18 mouse cellular contexts compared by ENCODE assay signal in genomic region chr12:15745752-15746151, GRCm38 (mm10).
DNase-seq lines count a peak whose midpoint lies in the region; ATAC-seq lines count a peak whose summit lies in the region.
"Had no signal": no experiment of that assay in that cellular context is flagged by ENCODE, and none has a peak within 500 bp of the region (broad histone marks: within the 10 kb centered on the region; RNA-seq: fewer than 3 reads in every experiment).

No protein-coding gene starts in this region.

- H3K36me3 ChIP-seq in limb, embryonic 10.5 days, result no peaks in the 10 kb centered on the region
- H3K36me3 ChIP-seq: G1E; heart, embryonic 13.5 days; hindbrain, embryonic 13.5 days; neural tube, embryonic 13.5 days had no signal

- H3K4me1 ChIP-seq in limb, embryonic 10.5 days, result peaks cover 9% of the 10 kb centered on the region
- H3K4me1 ChIP-seq: forebrain, embryonic 13.5 days; hindbrain, embryonic 13.5 days; neural tube, embryonic 13.5 days had no signal

- 81% methylated on average over 10 of the region's 10 CpGs for WGBS in limb, embryonic 10.5 days

- 0 out of 2 replicates have a peak, but pooled peaks have one; percentile 13 for ATAC-seq in frontal cortex, adult (ENCODE audit: low TSS enrichment)
- ATAC-seq: CD4-positive, CD25-positive, alpha-beta regulatory T cell, adult 4 months; forebrain, embryonic 13.5 days had no signal

- H3K4me3 ChIP-seq in limb, embryonic 10.5 days, result no peak overlapping the region
- H3K4me3 ChIP-seq: forebrain, embryonic 13.5 days; heart, embryonic 13.5 days; hindbrain, embryonic 13.5 days; layer of hippocampus, adult 2 months; neural tube, embryonic 13.5 days had no signal

- H3K9me3 ChIP-seq in limb, embryonic 10.5 days (replicated peaks), result no peaks in the 10 kb centered on the region
- H3K9me3 ChIP-seq: forebrain, embryonic 13.5 days; G1E; heart, embryonic 13.5 days; hindbrain, embryonic 13.5 days; neural tube, embryonic 13.5 days had no signal

- H3K27me3 ChIP-seq in limb, embryonic 10.5 days (ENCODE audit: low read depth, poor library complexity, severe bottlenecking), result no peaks in the 10 kb centered on the region
- H3K27me3 ChIP-seq: forebrain, embryonic 13.5 days; heart, embryonic 13.5 days; hindbrain, embryonic 13.5 days; neural tube, embryonic 13.5 days had no signal

- no peak overlapping the region for H3K27ac ChIP-seq in limb, embryonic 10.5 days
- H3K27ac ChIP-seq: forebrain, embryonic 13.5 days; heart, embryonic 13.5 days; hindbrain, embryonic 13.5 days; layer of hippocampus, adult 2 months; macrophage; neural tube, embryonic 13.5 days had no signal

- DNase-seq in frontal cortex, postnatal 10 days (ENCODE audit: low spot score in 2 of 2), result no peak
- DNase-seq in kidney, postnatal 14 days, result peak; percentile 20
- DNase-seq in kidney, adult 11 months, result no peak
- DNase-seq in right cerebral cortex, adult 18-20 months, result peak; percentile 2
- DNase-seq in right cerebral cortex, adult 2 months (ENCODE audit: low spot score in 2 of 2), result no peak
- peak; percentile 35 for DNase-seq in heart, postnatal 4 days
- DNase-seq in limb, embryonic 10.5 days (ENCODE audit: low spot score), result no peak
- DNase-seq: left cerebral cortex, postnatal 4 days; thymus, adult 2 months had no signal

Comparison
In these comparisons a context has a peak if more than half of its experiments do, and no peak if none do; other contexts are left out.
1. DNase-seq: peak in kidney, postnatal 14 days (single experiment), right cerebral cortex, adult 18-20 months (single experiment) and heart, postnatal 4 days (single experiment); none in frontal cortex, postnatal 10 days (0 of 2), kidney, adult 11 months (single experiment), right cerebral cortex, adult 2 months (0 of 2) and limb, embryonic 10.5 days (single experiment).